Mouse (Mus musculus) heart, adult 2 months (tissue): ENCODE results near the gene Pmm2. TPM values are rescaled to one million over a fixed set of nuclear protein-coding genes. Genes with fewer than 3 reads are reported as not detected.

Experiments
- DNase-seq, 2 experiments: peaks; one replicate each; pipeline ENCODE4 v3.0.0; 2021
- H3K27ac ChIP-seq: fragments of 200-600 bp; 2 replicates; pipeline ENCODE4 v1.8.1; 2022
- H3K27me3 ChIP-seq: fragments of 200-500 bp; 2 replicates; pipeline ENCODE4 v1.6.1; 2012; ENCODE audit warnings: mild to moderate bottlenecking, low read length, inconsistent platforms, mixed read lengths; ENCODE audit not compliant: control insufficient read depth, insufficient read depth
- H3K36me3 ChIP-seq: fragments of 200-500 bp; 2 replicates; pipeline ENCODE4 v1.6.1; 2012; ENCODE audit warnings: low read length, inconsistent platforms; ENCODE audit not compliant: control insufficient read depth, insufficient read depth
- H3K4me1 ChIP-seq: fragments of 200-500 bp; 2 replicates; pipeline ENCODE4 v1.6.1; 2011; ENCODE audit warnings: low read length; ENCODE audit not compliant: control insufficient read depth, insufficient read depth
- H3K4me3 ChIP-seq: fragments of 200-600 bp; 2 replicates; pipeline ENCODE4 v1.8.1; 2022
- H3K79me2 ChIP-seq: fragments of 200-500 bp; replicated peaks from 2 replicates; pipeline ENCODE4 v1.6.1; 2012; ENCODE audit warnings: mild to moderate bottlenecking, inconsistent platforms, low read length, moderate library complexity, mixed read lengths; ENCODE audit not compliant: control insufficient read depth, insufficient read depth
- H3K9ac ChIP-seq: fragments of 200-500 bp; 2 replicates; pipeline ENCODE4 v1.6.1; 2012; ENCODE audit warnings: low read depth, mild to moderate bottlenecking, control low read depth, inconsistent platforms, low read length, mixed read lengths
- CTCF ChIP-seq: fragments of 200-600 bp; IDR thresholded peaks from 2 replicates; pipeline ENCODE4 v1.8.1; 2022; ENCODE audit warnings: antibody characterized with exemption, mild to moderate bottlenecking, moderate library complexity
- EP300 ChIP-seq: fragments of 200-500 bp; IDR thresholded peaks from 2 replicates; pipeline ENCODE4 v1.6.1; 2011; ENCODE audit warnings: low read depth, low read length, control low read depth; ENCODE audit not compliant: insufficient read depth
- POLR2A ChIP-seq: fragments of 200-500 bp; IDR thresholded peaks from 2 replicates; pipeline ENCODE4 v1.6.1; 2011; ENCODE audit warnings: mild to moderate bottlenecking, low read depth, low read length, control low read depth; ENCODE audit not compliant: insufficient read depth
- WGBS: fragments of 180-500 bp; shearing (Covaris S2); methylation state at CpG from one replicate; pipeline ENCODE4 v1.1.7; 2018; 5-methylcytosine and 5-hydroxymethylcytosine counted together
- intact Hi-C: fragments of 180-260 bp; cut with DNase I; formaldehyde crosslinking; loops from one replicate; pipeline ENCODE4 v1.15.1; 2025
- long read RNA-seq: library from polyadenylated mRNA; stranded (forward); transcript quantifications from one replicate; pipeline ENCODE4 v2.0.0, GENCODE M21; 2021
- polyA plus RNA-seq: library from polyadenylated mRNA; depleted of rRNA; stranded (reverse); fragments of >200 nt; gene quantifications from 2 replicates; pipeline ENCODE4 v1.2.3, GENCODE M21; 2012; rRNA removed
- total RNA-seq, 2 experiments: library from RNA; stranded (reverse); gene quantifications; 2 replicates each; pipeline ENCODE4 v1.2.3; 2021

The Pmm2 gene
- 10 to 100 TPM; 28.8 to 29.1 TPM for total RNA-seq
- polyA plus RNA-seq, result 38.8 and 50.2 TPM in 2 replicates
- long read RNA-seq, transcript Pmm2-201 (9 exons, 1,842 nt), result major isoform, 19 of 20 reads
- long read RNA-seq, partial matches to known transcripts, result 0 of 20 reads
- long read RNA-seq, other reads (novel, unspliced or antisense), result 1 of 20 reads

- no peaks in the 10 kb centered on the region; the same call in 1 of the 2 replicates for H3K79me2 ChIP-seq
- peak; percentile 77 for TF ChIP-seq POLR2A
- no peak for TF ChIP-seq EP300
- peak; percentile 51 for TF ChIP-seq CTCF
- peak within 1 kb of the TSS; percentile 84 for H3K4me3 ChIP-seq
- H3K4me1 ChIP-seq, result peaks cover 6% of the 10 kb centered on the region
- DNase-seq, result peak; percentile 86 to 90
- H3K9ac ChIP-seq, result peak within 1 kb of the TSS; percentile 82
- under 1% methylated on average over 59 of the region's 59 CpGs for WGBS
- intact Hi-C loops, result loop anchor here (5.0 kb wide), 1 partner anchor 125 kb away; the partner anchor contains the start of gene Abat
- no peaks in the 10 kb centered on the region; the same call in 1 of the 2 replicates for H3K36me3 ChIP-seq
- H3K27me3 ChIP-seq, result no peaks in the 10 kb centered on the region
- peak within 1 kb of the TSS; percentile 81 for H3K27ac ChIP-seq
Measured at GRCm38 (mm10) chr16:8637217-8638051, at the start of gene Pmm2, which contains the start of gene Tmem186. Gene Pmm2, plus strand, starts transcription at chr16:8637674. Gene Tmem186, minus strand, starts transcription at chr16:8637712.

DNA sequence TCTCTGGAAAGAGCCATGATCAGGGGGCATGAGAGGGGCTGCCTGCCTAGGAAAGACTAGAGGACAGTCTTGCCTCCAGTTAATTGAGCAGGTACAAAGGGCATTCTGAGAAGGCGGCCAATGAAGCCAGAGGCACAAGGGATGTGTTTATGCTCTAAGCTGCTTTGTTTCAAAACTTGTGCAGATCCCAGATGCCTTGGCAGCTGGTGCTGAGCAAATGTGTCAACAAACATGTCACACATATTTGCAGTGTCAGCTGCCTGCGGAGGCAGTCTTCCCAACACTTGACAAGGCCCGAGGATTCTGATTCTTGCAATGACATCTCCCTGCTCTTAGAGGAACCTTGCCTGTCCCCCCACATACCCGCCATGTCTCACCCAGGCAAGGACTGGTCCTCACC, 42.1 kb upstream of the Pmm2 start:
- H3K27me3 ChIP-seq, result no peaks in the 10 kb centered on the region
- no peak overlapping the region for H3K27ac ChIP-seq
- intact Hi-C loops, result no loop called here
- 58% methylated on average over 4 of the region's 4 CpGs for WGBS
- H3K79me2 ChIP-seq, result no peaks in the 10 kb centered on the region
- H3K4me1 ChIP-seq, result no peaks in the 10 kb centered on the region
- no peaks in the 10 kb centered on the region for H3K36me3 ChIP-seq
- DNase-seq, result no peak
- TF ChIP-seq POLR2A, result no peak
- TF ChIP-seq CTCF, result no peak
- TF ChIP-seq EP300, result no peak
- H3K4me3 ChIP-seq, result no peak overlapping the region
- no peak overlapping the region for H3K9ac ChIP-seq

GRCm38 (mm10) chr16:8596336-8596735, 41.1 kb upstream of the Pmm2 start:
- no peak for TF ChIP-seq CTCF
- H3K27me3 ChIP-seq, result no peaks in the 10 kb centered on the region
- no peak overlapping the region for H3K27ac ChIP-seq
- H3K4me1 ChIP-seq, result no peaks in the 10 kb centered on the region
- H3K36me3 ChIP-seq, result no peaks in the 10 kb centered on the region
- DNase-seq, result no peak
- intact Hi-C loops, result no loop called here
- H3K79me2 ChIP-seq, result no peaks in the 10 kb centered on the region
- WGBS, result 74% methylated on average over 4 of the region's 4 CpGs
- H3K4me3 ChIP-seq, result no peak overlapping the region
- H3K9ac ChIP-seq, result no peak overlapping the region

GRCm38 (mm10) chr16:8597516-8597915, 40.0 kb upstream of the Pmm2 start:
- no peaks in the 10 kb centered on the region for H3K4me1 ChIP-seq
- no peaks in the 10 kb centered on the region for H3K27me3 ChIP-seq
- intact Hi-C loops, result no loop called here
- H3K36me3 ChIP-seq, result no peaks in the 10 kb centered on the region
- H3K4me3 ChIP-seq, result no peak overlapping the region
- 80% methylated on average over 5 of the region's 5 CpGs for WGBS
- no peak overlapping the region for H3K9ac ChIP-seq
- no peak overlapping the region for H3K27ac ChIP-seq
- no peak for TF ChIP-seq EP300
- TF ChIP-seq CTCF, result no peak
- no peak for TF ChIP-seq POLR2A
- no peaks in the 10 kb centered on the region for H3K79me2 ChIP-seq
- no peak for DNase-seq

DNA sequence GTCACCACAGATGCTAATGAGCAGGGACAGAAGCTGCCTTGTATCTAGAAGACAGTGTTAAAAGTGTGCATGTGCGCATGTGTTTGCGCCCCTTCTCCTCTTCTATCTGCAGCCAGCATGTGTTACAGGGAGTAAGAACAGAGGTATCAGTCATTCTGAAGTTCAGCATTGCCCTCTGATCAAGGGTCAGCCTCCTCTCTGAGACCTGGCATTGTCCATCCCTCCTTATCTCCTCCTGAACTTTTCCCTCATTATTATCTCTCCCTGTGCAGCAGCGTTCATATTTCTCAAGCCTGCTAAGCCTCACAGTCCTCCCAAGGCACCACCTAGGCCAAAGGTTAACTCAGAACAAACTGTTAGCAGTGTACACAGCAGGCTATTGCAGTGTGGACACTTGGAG, 33.7 kb upstream of the Pmm2 start:
- Histone ChIP-seq H3K9ac (no peak overlapping the region), H3K27me3 (no peaks in the 10 kb centered on the region), H3K4me1 (no peaks in the 10 kb centered on the region), H3K27ac (no peak overlapping the region), H3K79me2 (no peaks in the 10 kb centered on the region), H3K36me3 (no peaks in the 10 kb centered on the region), H3K4me3 (no peak overlapping the region)
- no peak for TF ChIP-seq CTCF
- DNase-seq, result no peak
- WGBS, result 54% methylated on average over 3 of the region's 3 CpGs
- intact Hi-C loops, result no loop called here

DNA sequence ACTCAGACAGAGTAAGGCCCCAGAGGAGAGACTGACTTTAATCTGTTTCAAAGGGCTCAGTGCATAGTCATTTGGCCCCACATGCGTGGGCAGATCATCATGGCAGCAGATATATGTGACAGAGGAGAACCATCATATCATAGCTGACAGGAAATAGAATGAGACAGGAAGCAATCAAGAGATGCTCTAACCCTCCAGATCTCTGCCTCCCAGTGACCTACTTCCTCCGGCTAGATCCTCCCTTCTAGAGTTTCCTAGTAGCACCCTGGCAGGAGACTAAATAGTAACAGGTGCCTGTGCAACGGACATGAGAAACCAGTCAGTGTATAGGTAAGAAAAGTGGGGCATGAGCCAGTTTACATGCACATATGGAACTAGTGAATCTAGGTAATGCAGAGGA, 27.1 kb upstream of the Pmm2 start:
- no peaks in the 10 kb centered on the region for H3K27me3 ChIP-seq
- H3K4me3 ChIP-seq, result no peak overlapping the region
- no peak for DNase-seq
- TF ChIP-seq POLR2A (no peak), CTCF (no peak), EP300 (no peak)
- H3K27ac ChIP-seq, result no peak overlapping the region
- WGBS, result 61% methylated on average over 3 of the region's 3 CpGs
- no peaks in the 10 kb centered on the region for H3K36me3 ChIP-seq
- no peak overlapping the region for H3K9ac ChIP-seq
- H3K79me2 ChIP-seq, result no peaks in the 10 kb centered on the region
- H3K4me1 ChIP-seq, result no peaks in the 10 kb centered on the region
- intact Hi-C loops, result no loop called here
